Mouse (Mus musculus): Measurements from ENCODE around the gene Bdnf. TPM values are rescaled to one million over a fixed set of nuclear protein-coding genes. Genes with fewer than 3 reads are reported as not detected.

The Bdnf gene
- polyA plus RNA-seq, 1 experiment from 2014 or later, result 2.5 TPM

DNA sequence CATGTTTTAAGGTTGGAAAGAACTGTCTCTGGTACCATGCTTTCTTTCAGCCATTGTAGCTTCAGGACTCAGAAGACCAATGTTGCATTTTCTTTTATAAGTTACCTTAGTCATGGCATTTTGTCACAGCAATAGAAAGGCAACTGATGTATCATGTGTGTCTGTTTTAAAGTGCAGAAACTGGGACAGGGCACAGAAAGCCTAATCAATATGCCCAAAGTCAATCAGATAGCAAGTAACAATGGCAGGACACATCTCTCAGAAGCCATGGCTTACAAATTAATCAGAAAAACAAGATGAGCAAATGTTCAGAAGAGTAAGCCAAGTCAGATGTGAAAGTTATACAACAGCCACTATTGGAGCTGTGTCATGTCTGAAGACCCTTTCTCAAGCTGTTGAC lies 73.9 kb downstream of the Bdnf start:
- no peak overlapping the region for H3K4me2 ChIP-seq (replicated peaks)
- H3K4me1 ChIP-seq, result peaks cover 5% of the 10 kb centered on the region; the same call in 1 of the 2 replicates
- no peaks in the 10 kb centered on the region for H3K36me3 ChIP-seq
- no peak overlapping the region for H3K4me3 ChIP-seq
- ATAC-seq (replicated peaks), result no peak
- no peak overlapping the region for H3K27ac ChIP-seq (replicated peaks)
- no peaks in the 10 kb centered on the region for H3K27me3 ChIP-seq
- H3K9me3 ChIP-seq, result no peaks in the 10 kb centered on the region
- no peak overlapping the region for H3K9ac ChIP-seq (replicated peaks)

DNA sequence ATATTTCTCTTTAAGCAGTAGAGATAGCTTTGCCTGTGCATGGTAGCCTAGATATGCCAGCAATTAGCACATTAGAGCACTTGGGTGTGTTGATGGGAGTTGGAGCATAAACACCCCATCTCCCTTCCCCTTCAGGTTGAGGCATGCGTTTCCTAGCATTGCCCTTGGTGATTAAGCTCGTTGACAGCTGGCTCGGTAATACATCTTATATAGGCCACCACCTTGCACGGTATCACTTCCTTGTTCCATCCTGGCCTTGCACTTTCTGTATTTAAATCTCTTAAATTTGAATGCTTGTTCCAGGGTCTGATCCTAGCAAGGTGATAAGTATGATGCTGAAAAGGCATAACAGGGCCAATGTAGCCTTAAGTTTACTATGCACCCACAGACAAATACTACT lies 74.3 kb downstream of the Bdnf start:
- ATAC-seq (replicated peaks), result no peak
- WGBS, result 88% methylated on average over 4 of the region's 4 CpGs
- H3K36me3 ChIP-seq, result no peaks in the 10 kb centered on the region

DNA sequence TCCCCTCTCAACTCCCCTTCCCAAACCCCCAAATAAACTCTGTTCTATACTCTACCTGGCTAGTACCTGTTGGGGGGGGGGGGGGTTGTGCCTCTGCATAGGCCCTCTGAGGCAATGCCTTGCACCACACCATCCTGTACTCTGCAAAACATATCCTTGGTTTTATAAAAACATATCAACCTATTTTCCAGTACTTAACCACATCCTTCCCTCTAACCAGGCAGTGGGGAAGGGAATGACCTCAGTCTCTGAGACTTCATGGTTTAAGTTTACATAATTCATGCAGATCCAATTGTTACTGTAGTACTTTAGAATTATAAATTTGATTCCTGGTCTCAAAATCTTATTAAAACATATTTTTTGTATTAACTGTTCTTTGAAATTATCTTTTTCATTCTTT lies 75.5 kb downstream of the Bdnf start:
- Histone ChIP-seq H3K27ac (replicated peaks) (no peak overlapping the region), H3K4me2 (replicated peaks) (no peak overlapping the region), H3K36me3 (no peaks in the 10 kb centered on the region), H3K4me1 (no peaks in the 10 kb centered on the region), H3K27me3 (no peaks in the 10 kb centered on the region), H3K9me3 (no peaks in the 10 kb centered on the region), H3K4me3 (no peak overlapping the region), H3K9ac (replicated peaks) (no peak overlapping the region)
- no peak for ATAC-seq (replicated peaks)

More for the DNA sequence above, 74.3 kb downstream of the Bdnf start:
- H3K4me3 ChIP-seq, result no peak overlapping the region
- H3K4me1 ChIP-seq, result peaks cover under 1% of the 10 kb centered on the region; the same call in 1 of the 2 replicates
- no peak overlapping the region for H3K27ac ChIP-seq (replicated peaks)
- H3K4me2 ChIP-seq (replicated peaks), result no peak overlapping the region
- H3K9me3 ChIP-seq, result no peaks in the 10 kb centered on the region
- no peaks in the 10 kb centered on the region for H3K27me3 ChIP-seq
- H3K9ac ChIP-seq (replicated peaks), result no peak overlapping the region

DNA sequence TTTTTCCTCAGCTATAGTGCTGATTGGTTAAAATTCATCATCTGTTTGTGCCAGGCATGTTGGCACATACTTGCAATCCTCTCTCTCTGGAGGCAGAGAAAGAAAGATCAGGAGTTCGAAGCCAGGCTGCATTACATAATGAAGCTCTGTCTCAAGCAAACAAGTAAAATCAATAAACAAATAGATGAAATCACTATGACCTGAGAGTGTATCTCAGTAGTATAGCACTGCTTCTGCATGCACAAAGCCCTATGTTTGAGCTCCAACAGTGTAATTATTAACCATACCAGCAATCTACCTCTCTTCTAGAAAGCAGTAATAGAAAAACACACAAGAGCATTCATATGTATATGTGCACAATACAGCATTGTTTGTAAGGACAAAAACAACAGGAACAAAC lies 76.0 kb downstream of the Bdnf start:
- H3K36me3 ChIP-seq, result no peaks in the 10 kb centered on the region
- no peaks in the 10 kb centered on the region for H3K27me3 ChIP-seq
- no peaks in the 10 kb centered on the region for H3K9me3 ChIP-seq
- no peak for ATAC-seq (replicated peaks)
- H3K9ac ChIP-seq (replicated peaks), result no peak overlapping the region
- H3K4me3 ChIP-seq, result no peak overlapping the region
- H3K4me1 ChIP-seq, result no peaks in the 10 kb centered on the region
- H3K27ac ChIP-seq (replicated peaks), result no peak overlapping the region
- H3K4me2 ChIP-seq (replicated peaks), result no peak overlapping the region
- 76% methylated on average over 1 of the region's 1 CpGs for WGBS

DNA sequence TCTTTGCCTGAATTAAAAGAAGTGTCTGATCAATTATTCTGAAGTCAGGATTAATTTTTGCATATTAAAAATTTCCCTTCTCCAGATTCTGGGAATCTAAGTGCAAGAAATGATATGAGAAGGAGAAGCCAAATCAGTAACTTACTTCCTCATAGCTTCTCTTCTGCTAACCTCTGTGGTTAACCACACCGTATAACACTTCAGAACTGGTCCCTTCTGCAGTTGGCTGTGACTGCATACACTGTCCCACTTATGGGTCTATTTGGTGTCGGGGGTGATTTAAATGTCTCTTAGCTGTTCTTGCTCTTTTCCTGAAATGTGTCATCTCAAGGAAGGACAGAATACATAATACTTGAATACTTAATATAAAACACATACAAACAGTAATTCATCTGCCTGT lies 81.8 kb downstream of the Bdnf start:
- Histone ChIP-seq H3K36me3 (no peaks in the 10 kb centered on the region), H3K27ac (replicated peaks) (no peak overlapping the region), H3K4me1 (no peaks in the 10 kb centered on the region), H3K27me3 (no peaks in the 10 kb centered on the region), H3K4me3 (no peak overlapping the region), H3K9ac (replicated peaks) (no peak overlapping the region), H3K9me3 (no peaks in the 10 kb centered on the region), H3K4me2 (replicated peaks) (no peak overlapping the region)
- no peak for ATAC-seq (replicated peaks)
- 98% methylated on average over 2 of the region's 2 CpGs for WGBS

DNA sequence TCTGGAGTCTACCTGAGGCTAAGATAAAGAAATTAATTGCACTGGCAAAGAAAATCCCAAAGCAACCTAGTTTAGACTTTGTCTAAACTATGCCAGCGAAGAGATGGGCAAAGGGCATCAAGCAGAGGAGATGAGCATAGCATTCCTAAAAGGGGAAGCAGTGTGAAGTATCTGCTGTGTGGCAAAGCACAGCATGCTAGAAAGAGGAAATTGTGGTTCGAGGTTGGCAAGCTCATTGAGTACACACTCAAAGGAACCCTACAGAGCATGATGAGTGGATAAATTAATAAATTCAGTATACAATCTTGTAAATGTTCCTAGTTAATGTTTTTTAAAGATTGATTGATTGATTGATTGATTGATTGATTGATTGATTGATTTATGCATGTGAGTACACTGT lies 92.3 kb downstream of the Bdnf start:
- Histone ChIP-seq H3K27ac (replicated peaks) (no peak overlapping the region), H3K4me1 (no peaks in the 10 kb centered on the region), H3K36me3 (no peaks in the 10 kb centered on the region), H3K27me3 (no peaks in the 10 kb centered on the region), H3K9ac (replicated peaks) (no peak overlapping the region), H3K4me2 (replicated peaks) (no peak overlapping the region), H3K9me3 (no peaks in the 10 kb centered on the region), H3K4me3 (no peak overlapping the region)
- WGBS, result 87% methylated on average over 2 of the region's 2 CpGs
- no peak for ATAC-seq (replicated peaks)

DNA sequence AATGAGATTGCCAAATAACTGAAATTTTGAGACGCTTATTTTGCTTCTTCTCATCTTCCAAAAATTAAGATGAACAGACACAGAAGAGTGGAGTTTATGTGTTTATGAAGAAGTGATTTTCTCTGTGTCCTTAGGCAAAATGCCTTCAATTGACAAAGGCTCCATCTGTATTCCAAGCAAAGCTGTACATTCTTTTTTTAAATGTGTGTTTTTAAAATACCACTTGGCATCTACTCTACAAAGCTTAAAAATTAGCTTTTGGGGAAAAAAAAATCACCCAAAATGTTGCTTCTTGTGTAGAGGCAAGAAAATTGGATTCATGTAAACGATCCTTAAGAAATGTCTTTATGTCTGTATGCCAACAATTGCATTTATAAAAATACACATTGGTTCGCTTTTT lies 94.3 kb downstream of the Bdnf start:
- no peaks in the 10 kb centered on the region for H3K27me3 ChIP-seq
- H3K4me3 ChIP-seq, result no peak overlapping the region
- H3K9me3 ChIP-seq, result no peaks in the 10 kb centered on the region
- no peak overlapping the region for H3K9ac ChIP-seq (replicated peaks)
- H3K4me2 ChIP-seq (replicated peaks), result no peak overlapping the region
- WGBS, result 90% methylated on average over 3 of the region's 3 CpGs
- no peaks in the 10 kb centered on the region for H3K36me3 ChIP-seq
- no peaks in the 10 kb centered on the region for H3K4me1 ChIP-seq
- no peak for ATAC-seq (replicated peaks)
- no peak overlapping the region for H3K27ac ChIP-seq (replicated peaks)

DNA sequence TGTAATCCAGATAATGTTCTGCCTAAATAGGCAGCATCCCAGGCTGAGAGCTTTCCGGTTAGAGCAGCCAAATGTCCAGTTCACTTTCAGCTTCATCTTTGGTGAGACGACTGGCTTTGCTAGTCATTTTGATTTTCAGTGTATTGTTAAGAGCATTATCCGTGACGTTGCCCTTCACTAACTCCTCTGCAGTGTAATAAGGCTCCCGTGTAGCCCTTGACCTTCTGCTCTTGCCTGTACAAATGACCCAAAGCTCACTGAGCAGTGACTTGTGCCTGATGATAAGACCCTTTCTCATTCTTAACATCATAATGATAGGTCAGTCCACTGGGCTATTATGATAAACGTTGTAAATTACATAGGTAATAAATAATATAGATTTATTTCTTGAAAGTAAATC lies 101.9 kb downstream of the Bdnf start:
- Histone ChIP-seq H3K4me2 (replicated peaks) (no peak overlapping the region), H3K4me3 (no peak overlapping the region), H3K36me3 (no peaks in the 10 kb centered on the region), H3K9ac (replicated peaks) (no peak overlapping the region), H3K27me3 (no peaks in the 10 kb centered on the region), H3K4me1 (no peaks in the 10 kb centered on the region), H3K27ac (replicated peaks) (no peak overlapping the region), H3K9me3 (no peaks in the 10 kb centered on the region)
- WGBS, result 78% methylated on average over 6 of the region's 6 CpGs
- no peak for ATAC-seq (replicated peaks)

Other genes with a start within 250 kb of the Bdnf start
- 169 and 184 TPM in 2 replicates for gene Lin7c, start 216.2 kb downstream of the Bdnf start, polyA plus RNA-seq (2015; fragmentation: Nextera tagmentation; extraction: Ambion mirVana)
- gene Lgr4, start 242.9 kb downstream of the Bdnf start, polyA plus RNA-seq (2015; fragmentation: Nextera tagmentation; extraction: Ambion mirVana), result 2.8 and 3.0 TPM in 2 replicates

All from forebrain, embryonic 15.5 days (tissue).